ENCODE assay signal across 8 mouse cellular contexts in genomic region chr6:29758417-29758816, GRCm38 (mm10). TPM values are rescaled to one million over a fixed set of nuclear protein-coding genes. Genes with fewer than 3 reads are reported as not detected.
A peak's percentile ranks its signal among the peaks of the same experiment; 100 is the strongest.
DNase-seq lines count a peak whose midpoint lies in the region; ATAC-seq and TF ChIP-seq lines count a peak whose summit lies in the region.
"Had no signal": no experiment of that assay in that cellular context is flagged by ENCODE, and none has a peak within 500 bp of the region (broad histone marks: within the 10 kb centered on the region; RNA-seq: fewer than 3 reads in every experiment).

No protein-coding gene starts in this region.

- H3K36me3 ChIP-seq in forebrain, embryonic 13.5 days (ENCODE audit: poor library complexity, severe bottlenecking), result peaks cover 63% of the 10 kb centered on the region
- peaks cover 41% of the 10 kb centered on the region for H3K36me3 ChIP-seq in hindbrain, embryonic 13.5 days
- H3K36me3 ChIP-seq in spleen, adult 2 months (ENCODE audit: control insufficient read depth, insufficient read depth, low read length), result no peaks in the 10 kb centered on the region

- TF ChIP-seq CTCF in spleen, adult 2 months (IDR thresholded peaks at IDR 0.05; ENCODE audit: extremely low read depth, insufficient read depth, insufficient read length, insufficient replicate concordance), result peak; percentile 77; the same call in 1 of the 2 replicates

- no peaks in the 10 kb centered on the region for H3K9me3 ChIP-seq in forebrain, embryonic 13.5 days (replicated peaks)
- H3K9me3 ChIP-seq in hindbrain, embryonic 13.5 days, result no peaks in the 10 kb centered on the region
- H3K9me3 ChIP-seq: lung, embryonic 15.5 days had no signal

- no peak overlapping the region for H3K9ac ChIP-seq in forebrain, embryonic 13.5 days
- no peak overlapping the region for H3K9ac ChIP-seq in hindbrain, embryonic 13.5 days
- H3K9ac ChIP-seq: lung, embryonic 15.5 days had no signal

- no peak overlapping the region for H3K4me3 ChIP-seq in forebrain, embryonic 13.5 days
- no peak overlapping the region for H3K4me3 ChIP-seq in hindbrain, embryonic 13.5 days
- no peak overlapping the region for H3K4me3 ChIP-seq in spleen, adult 2 months (ENCODE audit: extremely low read depth, insufficient read depth, insufficient read length)
- H3K4me3 ChIP-seq: lung, embryonic 15.5 days had no signal

- WGBS in forebrain, embryonic 13.5 days, result 39% methylated on average over 4 of the region's 4 CpGs
- 39% methylated on average over 4 of the region's 4 CpGs for WGBS in hindbrain, embryonic 13.5 days
- WGBS in spleen, adult 2 months, result 48% methylated on average over 4 of the region's 4 CpGs

- ATAC-seq in forebrain, embryonic 13.5 days, result peak; percentile 46; the same call in 1 of the 2 replicates
- ATAC-seq in hindbrain, embryonic 13.5 days (ENCODE audit: low FRiP score), result peak; percentile 45; the same call in 1 of the 2 replicates
- ATAC-seq in megakaryocyte-erythroid progenitor cell, adult 5-6 weeks (replicated peaks; ENCODE audit: low FRiP score, low TSS enrichment, poor library complexity, severe bottlenecking), result peak; percentile 66

- H3K27me3 ChIP-seq in forebrain, embryonic 13.5 days, result no peaks in the 10 kb centered on the region
- no peaks in the 10 kb centered on the region for H3K27me3 ChIP-seq in hindbrain, embryonic 13.5 days
- no peaks in the 10 kb centered on the region for H3K27me3 ChIP-seq in spleen, adult 2 months (ENCODE audit: control insufficient read depth, insufficient read depth, low read length)
- H3K27me3 ChIP-seq: lung, embryonic 15.5 days had no signal

- 0 out of 2 replicates have a peak overlapping the region, but pooled peaks have one; percentile 11 for H3K27ac ChIP-seq in forebrain, embryonic 13.5 days
- H3K27ac ChIP-seq in hindbrain, embryonic 13.5 days, result no peak overlapping the region
- H3K27ac ChIP-seq in spleen, adult 2 months (ENCODE audit: insufficient read depth, low read length), result no peak overlapping the region
- H3K27ac ChIP-seq: lung, embryonic 15.5 days had no signal

- peak; percentile 65 for DNase-seq in Muller cell, postnatal 12 days (ENCODE audit: inconsistent ontology term)
- DNase-seq in c-Kit-positive CD71-positive TER-119-negative erythroid progenitor cells, embryonic 14.5 days (ENCODE audit: low read depth), result peak; percentile 75
- DNase-seq in layer of hippocampus, postnatal 36 days, result peak; percentile 69 to 73
- DNase-seq in spleen, adult 2 months (ENCODE audit: low read depth in 1 of 2, low spot score in 2 of 2), result peak in 1 of 2 experiments; percentile 50

- no peak overlapping the region for H3K4me2 ChIP-seq in forebrain, embryonic 13.5 days
- no peak overlapping the region for H3K4me2 ChIP-seq in hindbrain, embryonic 13.5 days
- H3K4me2 ChIP-seq: lung, embryonic 15.5 days had no signal

- TF ChIP-seq POLR2A in spleen, adult 2 months (IDR thresholded peaks at IDR 0.05; ENCODE audit: low read depth, low read length), result no peak

- H3K4me1 ChIP-seq in forebrain, embryonic 13.5 days, result no peaks in the 10 kb centered on the region
- peaks cover under 1% of the 10 kb centered on the region; the same call in 1 of the 2 replicates for H3K4me1 ChIP-seq in hindbrain, embryonic 13.5 days (replicated peaks)
- no peaks in the 10 kb centered on the region for H3K4me1 ChIP-seq in spleen, adult 2 months (ENCODE audit: control insufficient read depth, insufficient read depth, insufficient read length)
- H3K4me1 ChIP-seq: lung, embryonic 15.5 days had no signal

RNA-seq across cellular contexts. Expression of gene Ahcyl2, which starts 9.4 kb away (rescaled TPM):
- 11.1 and 12.3 TPM in 2 replicates for polyA plus RNA-seq in forebrain, embryonic 13.5 days (2015; fragmentation: Nextera tagmentation; extraction: Ambion mirVana)
- 18.0 and 18.2 TPM in 2 replicates for polyA plus RNA-seq in hindbrain, embryonic 13.5 days (2015; fragmentation: Nextera tagmentation; extraction: Ambion mirVana)
- 100 to 1,000 TPM; 232 to 261 TPM for total RNA-seq in layer of hippocampus, postnatal 36 days (2021)
- total RNA-seq in megakaryocyte-erythroid progenitor cell, adult 5-6 weeks (2014; fragmentation: Nextera tagmentation), result 19.6 and 24.8 TPM in 2 replicates
- total RNA-seq in megakaryocyte-erythroid progenitor cell, adult 5-6 weeks (2017), result 29.7 and 74.5 TPM in 2 replicates
- 9.4 and 10.7 TPM in 2 replicates for polyA plus RNA-seq in spleen, adult 2 months (2012; rRNA removed)

RNA-seq across cellular contexts. Expression of gene Smo, which starts 23.1 kb away (rescaled TPM):
- 20.5 and 21.1 TPM in 2 replicates for polyA plus RNA-seq in forebrain, embryonic 13.5 days (2015; fragmentation: Nextera tagmentation; extraction: Ambion mirVana)
- polyA plus RNA-seq in hindbrain, embryonic 13.5 days (2015; fragmentation: Nextera tagmentation; extraction: Ambion mirVana), result 15.1 and 16.2 TPM in 2 replicates
- total RNA-seq in layer of hippocampus, postnatal 36 days (2021), result 10 to 100 TPM; 16.6 to 17.4 TPM
- 27.5 and 34.8 TPM in 2 replicates for total RNA-seq in megakaryocyte-erythroid progenitor cell, adult 5-6 weeks (2014; fragmentation: Nextera tagmentation)
- 24.0 and 31.1 TPM in 2 replicates for total RNA-seq in megakaryocyte-erythroid progenitor cell, adult 5-6 weeks (2017)
- 7.2 and 8.8 TPM in 2 replicates for polyA plus RNA-seq in spleen, adult 2 months (2012; rRNA removed)
